Mouse (Mus musculus) heart, adult 2 months (tissue): ENCODE data around the gene Sgip1. TPM values are rescaled to one million over a fixed set of nuclear protein-coding genes. Genes with fewer than 3 reads are reported as not detected.

Experiments used
- DNase-seq, 2 experiments: peaks; one replicate each; pipeline ENCODE4 v3.0.0; 2021
- H3K27ac ChIP-seq: fragments of 200-600 bp; 2 replicates; pipeline ENCODE4 v1.8.1; 2022
- H3K27me3 ChIP-seq: fragments of 200-500 bp; 2 replicates; pipeline ENCODE4 v1.6.1; 2012; ENCODE audit warnings: mild to moderate bottlenecking, low read length, inconsistent platforms, mixed read lengths; ENCODE audit not compliant: control insufficient read depth, insufficient read depth
- H3K36me3 ChIP-seq: fragments of 200-500 bp; 2 replicates; pipeline ENCODE4 v1.6.1; 2012; ENCODE audit warnings: low read length, inconsistent platforms; ENCODE audit not compliant: control insufficient read depth, insufficient read depth
- H3K4me1 ChIP-seq: fragments of 200-500 bp; 2 replicates; pipeline ENCODE4 v1.6.1; 2011; ENCODE audit warnings: low read length; ENCODE audit not compliant: control insufficient read depth, insufficient read depth
- H3K4me3 ChIP-seq: fragments of 200-600 bp; 2 replicates; pipeline ENCODE4 v1.8.1; 2022
- H3K79me2 ChIP-seq: fragments of 200-500 bp; replicated peaks from 2 replicates; pipeline ENCODE4 v1.6.1; 2012; ENCODE audit warnings: mild to moderate bottlenecking, inconsistent platforms, low read length, moderate library complexity, mixed read lengths; ENCODE audit not compliant: control insufficient read depth, insufficient read depth
- H3K9ac ChIP-seq: fragments of 200-500 bp; 2 replicates; pipeline ENCODE4 v1.6.1; 2012; ENCODE audit warnings: low read depth, mild to moderate bottlenecking, control low read depth, inconsistent platforms, low read length, mixed read lengths
- CTCF ChIP-seq: fragments of 200-600 bp; IDR thresholded peaks from 2 replicates; pipeline ENCODE4 v1.8.1; 2022; ENCODE audit warnings: antibody characterized with exemption, mild to moderate bottlenecking, moderate library complexity
- EP300 ChIP-seq: fragments of 200-500 bp; IDR thresholded peaks from 2 replicates; pipeline ENCODE4 v1.6.1; 2011; ENCODE audit warnings: low read depth, low read length, control low read depth; ENCODE audit not compliant: insufficient read depth
- POLR2A ChIP-seq: fragments of 200-500 bp; IDR thresholded peaks from 2 replicates; pipeline ENCODE4 v1.6.1; 2011; ENCODE audit warnings: mild to moderate bottlenecking, low read depth, low read length, control low read depth; ENCODE audit not compliant: insufficient read depth
- WGBS: fragments of 180-500 bp; shearing (Covaris S2); methylation state at CpG from one replicate; pipeline ENCODE4 v1.1.7; 2018; 5-methylcytosine and 5-hydroxymethylcytosine counted together
- intact Hi-C: fragments of 180-260 bp; cut with DNase I; formaldehyde crosslinking; loops from one replicate; pipeline ENCODE4 v1.15.1; 2025
- polyA plus RNA-seq: library from polyadenylated mRNA; depleted of rRNA; stranded (reverse); fragments of >200 nt; gene quantifications from 2 replicates; pipeline ENCODE4 v1.2.3, GENCODE M21; 2012
- total RNA-seq, 2 experiments: library from RNA; stranded (reverse); gene quantifications; 2 replicates each; pipeline ENCODE4 v1.2.3; 2021

Gene Sgip1
- total and polyA plus RNA-seq, 3 experiments, result 0.57 to 2.0 (median 1.7) TPM

DNA sequence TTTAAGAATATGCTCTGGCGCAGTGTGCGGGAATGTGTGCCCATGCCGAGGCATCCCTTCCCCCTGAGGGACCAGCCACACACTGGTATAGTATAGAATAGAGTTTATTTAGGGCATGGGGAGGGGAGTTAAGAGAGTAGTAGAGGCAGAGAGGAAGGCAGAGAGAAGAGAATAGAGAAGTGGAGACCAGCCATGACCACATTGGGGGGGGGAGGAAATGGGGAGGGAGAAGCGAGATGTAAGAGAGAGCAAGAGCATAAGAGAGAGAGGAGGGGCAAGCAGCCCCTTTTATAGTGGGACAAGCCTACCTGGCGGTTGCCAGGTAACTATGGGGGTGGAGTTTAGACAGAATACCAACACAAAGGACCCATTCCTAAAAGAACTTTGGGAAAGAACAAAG, 218.3 kb downstream of the Sgip1 start:
- no peaks in the 10 kb centered on the region for H3K27me3 ChIP-seq
- DNase-seq, result no peak
- H3K4me1 ChIP-seq, result no peaks in the 10 kb centered on the region
- H3K79me2 ChIP-seq, result no peaks in the 10 kb centered on the region
- TF ChIP-seq CTCF, result no peak
- TF ChIP-seq EP300, result no peak
- TF ChIP-seq POLR2A, result no peak
- 86% methylated on average over 5 of the region's 5 CpGs for WGBS
- H3K9ac ChIP-seq, result no peak overlapping the region
- no peak overlapping the region for H3K4me3 ChIP-seq
- no peaks in the 10 kb centered on the region for H3K36me3 ChIP-seq
- H3K27ac ChIP-seq, result no peak overlapping the region
- intact Hi-C loops, result no loop called here

- H3K27ac ChIP-seq, result no peak overlapping the region
- no peaks in the 10 kb centered on the region for H3K27me3 ChIP-seq
- no peaks in the 10 kb centered on the region for H3K36me3 ChIP-seq
- no peaks in the 10 kb centered on the region for H3K79me2 ChIP-seq
- intact Hi-C loops, result no loop called here
- DNase-seq, result no peak
- no peak for TF ChIP-seq POLR2A
- TF ChIP-seq EP300, result no peak
- TF ChIP-seq CTCF, result no peak
- WGBS, result 44% methylated on average over 3 of the region's 3 CpGs
- no peak overlapping the region for H3K4me3 ChIP-seq
- H3K4me1 ChIP-seq, result no peaks in the 10 kb centered on the region
- no peak overlapping the region for H3K9ac ChIP-seq
These were observed 223.1 kb downstream of the Sgip1 start for GRCm38 (mm10) chr4:102964174-102964573.

DNA sequence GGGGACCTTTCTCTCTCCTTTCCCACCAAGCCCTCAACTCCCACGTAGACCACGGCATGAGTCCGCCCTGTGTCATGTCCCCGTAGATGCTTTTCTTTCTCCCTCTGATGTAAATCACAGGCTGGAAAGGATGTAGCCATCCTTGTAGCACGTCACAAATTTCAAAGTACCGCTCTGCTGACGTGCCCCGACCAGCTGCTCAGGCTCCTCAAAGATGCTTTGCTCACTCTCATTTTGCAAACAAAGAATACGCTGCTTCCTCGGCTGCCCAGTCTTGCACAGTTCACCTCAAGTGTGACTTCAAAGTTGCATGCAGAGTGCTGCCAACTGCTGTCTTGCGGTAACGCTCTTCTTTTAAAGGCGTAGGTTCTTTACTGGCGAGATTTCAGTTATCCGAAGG, 226.7 kb downstream of the Sgip1 start:
- H3K4me1 ChIP-seq, result no peaks in the 10 kb centered on the region
- 90% methylated on average over 15 of the region's 15 CpGs for WGBS
- TF ChIP-seq EP300 (no peak), CTCF (no peak), POLR2A (no peak)
- no peak overlapping the region for H3K9ac ChIP-seq
- intact Hi-C loops, result no loop called here
- no peaks in the 10 kb centered on the region for H3K79me2 ChIP-seq
- no peak for DNase-seq
- H3K27ac ChIP-seq, result no peak overlapping the region
- H3K27me3 ChIP-seq, result no peaks in the 10 kb centered on the region
- no peak overlapping the region for H3K4me3 ChIP-seq
- no peaks in the 10 kb centered on the region for H3K36me3 ChIP-seq

- no peak for TF ChIP-seq EP300
- no peak for TF ChIP-seq POLR2A
These were observed 228.5 kb downstream of the Sgip1 start for GRCm38 (mm10) chr4:102969599-102969998.

DNA sequence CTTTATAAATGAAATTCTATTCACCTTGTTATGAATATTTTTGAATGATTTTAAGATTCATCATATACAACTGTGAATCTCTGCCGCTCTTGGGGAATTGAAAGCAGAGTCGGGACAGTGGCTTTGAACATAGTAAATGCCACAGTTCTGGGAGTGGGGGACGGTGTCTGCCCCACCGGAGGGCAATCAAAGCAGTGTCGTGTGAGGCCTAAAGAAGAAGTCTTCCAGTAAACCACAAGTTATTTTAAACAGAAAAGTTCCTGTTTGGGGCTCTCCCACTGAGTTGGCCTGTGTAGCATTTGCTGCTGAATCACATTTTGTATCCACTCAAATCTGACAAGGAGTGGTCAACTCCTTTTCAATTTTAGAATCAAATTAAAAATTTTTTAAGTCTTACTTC, 230.1 kb downstream of the Sgip1 start:
- H3K27me3 ChIP-seq, result no peaks in the 10 kb centered on the region
- 77% methylated on average over 5 of the region's 5 CpGs for WGBS
- intact Hi-C loops, result no loop called here
- no peak for TF ChIP-seq CTCF
- TF ChIP-seq EP300, result no peak
- no peak for TF ChIP-seq POLR2A
- no peaks in the 10 kb centered on the region for H3K4me1 ChIP-seq
- no peak overlapping the region for H3K4me3 ChIP-seq
- no peak for DNase-seq
- no peak overlapping the region for H3K27ac ChIP-seq
- H3K79me2 ChIP-seq, result no peaks in the 10 kb centered on the region
- H3K36me3 ChIP-seq, result no peaks in the 10 kb centered on the region
- H3K9ac ChIP-seq, result no peak overlapping the region

More at GRCm38 (mm10) chr4:102969599-102969998, 228.5 kb downstream of the Sgip1 start:
- intact Hi-C loops, result no loop called here
- DNase-seq, result no peak
- Histone ChIP-seq H3K4me1 (no peaks in the 10 kb centered on the region), H3K27me3 (no peaks in the 10 kb centered on the region), H3K79me2 (no peaks in the 10 kb centered on the region), H3K9ac (no peak overlapping the region), H3K27ac (no peak overlapping the region), H3K36me3 (no peaks in the 10 kb centered on the region), H3K4me3 (no peak overlapping the region)
- 92% methylated on average over 5 of the region's 5 CpGs for WGBS

DNA sequence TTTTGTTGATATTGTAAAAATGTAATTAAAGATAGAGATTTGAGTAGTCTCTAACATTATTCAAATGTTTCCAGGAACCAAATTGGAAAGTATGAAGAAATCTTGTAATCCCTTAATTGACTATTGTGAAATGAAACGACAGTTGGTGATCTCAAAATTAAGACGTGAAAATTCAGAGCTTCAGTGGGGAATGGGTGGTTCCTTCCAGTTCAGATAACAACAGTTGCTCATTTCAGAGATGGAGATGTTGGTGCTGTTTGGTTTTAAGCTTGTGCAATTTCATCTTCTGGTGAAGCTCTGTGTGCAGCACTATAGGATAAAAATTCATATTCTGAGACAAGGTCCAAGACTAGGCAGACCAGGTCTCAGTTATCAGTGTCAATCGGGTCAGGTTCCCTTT, 231.0 kb downstream of the Sgip1 start:
- Histone ChIP-seq H3K36me3 (no peaks in the 10 kb centered on the region), H3K4me1 (no peaks in the 10 kb centered on the region), H3K4me3 (no peak overlapping the region), H3K9ac (no peak overlapping the region), H3K27me3 (0 out of 2 replicates have a peak, but pooled peaks cover 1% of the 10 kb centered on the region), H3K27ac (no peak overlapping the region), H3K79me2 (no peaks in the 10 kb centered on the region)
- intact Hi-C loops, result no loop called here
- DNase-seq, result no peak
- WGBS, result 55% methylated on average over 3 of the region's 3 CpGs
- TF ChIP-seq POLR2A (no peak), EP300 (no peak), CTCF (no peak)
